Mouse (Mus musculus): ENCODE measurements around the gene Sms. TPM values are rescaled to one million over a fixed set of nuclear protein-coding genes. Genes with fewer than 3 reads are reported as not detected.

Sms gene
- 11.2 and 13.6 TPM in 2 replicates for polyA plus RNA-seq (2012; rRNA removed)

DNA sequence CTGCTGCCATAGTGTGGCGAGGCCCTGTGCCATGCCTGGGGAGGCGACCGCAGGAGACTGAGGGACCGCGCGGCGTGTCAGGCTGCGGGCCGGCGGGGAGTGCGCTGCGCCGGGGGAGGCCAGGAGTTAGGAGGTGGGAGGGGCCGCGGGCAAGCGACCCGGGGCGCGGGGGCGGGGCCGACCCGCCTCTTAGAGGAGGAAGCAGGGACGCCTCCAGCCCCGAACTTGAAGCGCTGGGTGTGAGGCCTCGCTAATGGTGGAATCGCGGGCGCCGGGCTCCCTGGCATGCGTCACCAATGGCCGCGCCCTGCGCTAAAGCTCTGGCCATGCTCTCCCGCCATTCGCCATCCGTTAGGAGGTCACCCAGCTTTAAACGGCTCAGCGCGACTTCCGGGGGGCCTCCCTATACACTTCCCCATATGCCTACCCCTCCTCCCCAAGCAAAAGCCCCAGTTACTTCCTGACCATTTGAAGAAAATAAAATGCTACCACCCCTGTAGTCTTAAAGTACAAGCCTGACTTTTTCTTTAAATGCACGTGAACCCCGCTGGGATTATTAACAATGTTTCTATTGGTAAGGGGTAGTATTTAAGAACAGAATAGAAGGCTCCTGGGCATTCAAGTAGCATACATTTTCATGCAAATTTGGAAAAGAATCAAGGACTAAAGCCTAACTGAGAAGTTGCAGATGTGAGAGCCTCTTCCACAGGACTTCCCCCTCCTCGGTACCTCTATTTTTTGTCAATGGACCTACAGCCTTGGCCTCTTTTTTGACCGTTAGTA lies at the start of gene Sms:
TSS of gene Sms (minus strand) at position 344 of the 783 bp plus-strand sequence.
- no peak for DNase-seq (ENCODE audit: low read depth, low spot score)
- 24% methylated on average over 45 of the region's 45 CpGs for WGBS

GRCm38 (mm10) chrX:157506400-157506799 lies 14.3 kb upstream of the Sms start:
- DNase-seq (ENCODE audit: low read depth, low spot score), result no peak
- WGBS, result 63% methylated on average over 5 of the region's 5 CpGs

- 71% methylated on average over 1 of the region's 1 CpGs for WGBS
- DNase-seq (ENCODE audit: low read depth, low spot score), result no peak
These were observed 12.4 kb upstream of the Sms start for GRCm38 (mm10) chrX:157504506-157504905.

- no peak for DNase-seq (ENCODE audit: low read depth, low spot score)
- WGBS, result 65% methylated on average over 2 of the region's 2 CpGs
These were observed 9.8 kb upstream of the Sms start for GRCm38 (mm10) chrX:157501871-157502270.

- DNase-seq (ENCODE audit: low read depth, low spot score), result no peak
- WGBS, result 75% methylated on average over 8 of the region's 8 CpGs
These were observed 7.9 kb upstream of the Sms start for GRCm38 (mm10) chrX:157500004-157500403.

DNA sequence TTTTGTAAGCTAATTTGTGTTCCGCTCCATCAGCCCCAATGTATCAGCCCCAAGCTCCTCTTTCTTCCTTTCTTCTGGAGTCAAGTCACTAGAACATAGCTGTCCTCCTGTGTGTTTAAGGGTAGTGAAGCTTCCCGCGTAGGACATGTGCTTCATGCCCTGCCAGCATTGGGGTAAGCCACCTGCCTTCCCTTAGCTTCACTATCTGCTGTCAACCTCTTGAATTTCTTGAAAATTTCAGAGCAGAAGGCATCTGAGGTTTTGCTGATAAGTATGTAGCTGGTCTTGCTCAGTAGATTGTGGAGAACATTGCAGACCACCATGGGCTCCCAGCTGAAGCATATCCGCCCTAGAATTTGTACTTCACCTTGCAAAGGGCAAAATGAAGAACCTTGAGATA lies 1.1 kb upstream of the Sms start:
- WGBS, result 92% methylated on average over 4 of the region's 4 CpGs
- no peak for DNase-seq (ENCODE audit: low read depth, low spot score)

DNA sequence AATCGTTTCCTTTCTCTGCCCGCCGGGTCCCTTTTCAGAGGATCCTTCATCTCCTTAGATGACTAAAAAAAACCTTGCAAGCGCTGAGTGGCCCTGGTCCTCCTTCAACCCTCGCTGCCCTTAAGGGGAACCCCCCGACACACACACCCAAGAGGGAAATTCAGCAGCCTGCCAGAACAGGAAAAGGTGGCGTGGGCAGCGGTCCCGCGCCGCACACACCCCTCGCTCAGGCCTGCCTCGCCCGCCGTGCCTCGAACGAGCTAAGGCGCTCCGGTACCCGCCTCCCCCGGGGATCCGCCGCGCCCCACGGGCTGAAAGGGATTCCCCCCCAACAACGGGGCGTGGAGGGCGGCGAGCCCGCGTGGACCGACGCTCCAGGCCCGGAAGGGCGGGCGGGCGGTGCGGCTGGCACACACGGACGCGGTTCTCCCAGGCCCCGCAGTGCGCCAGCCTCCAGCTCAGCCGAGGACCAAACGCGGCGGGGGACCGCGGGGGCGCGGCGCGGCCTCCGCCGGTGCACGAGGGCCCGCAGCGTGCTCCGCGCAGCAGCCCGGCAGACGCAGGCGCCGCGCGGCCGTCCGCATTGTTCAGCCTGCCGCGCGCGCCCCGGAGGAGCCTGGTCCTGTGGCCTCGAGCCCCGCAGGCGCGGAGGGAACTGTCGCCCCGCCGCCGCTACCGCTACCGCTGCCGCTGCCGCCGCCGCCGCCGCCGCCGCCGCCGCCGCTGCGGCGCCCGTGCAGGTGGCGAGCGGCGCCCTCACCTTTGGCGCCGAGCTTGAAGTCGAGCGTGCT lies 747 bp downstream of the Sms start:
- 44% methylated on average over 83 of the region's 104 CpGs for WGBS
- DNase-seq (ENCODE audit: low read depth, low spot score), result no peak

- WGBS, result 18% methylated on average over 12 of the region's 12 CpGs
- DNase-seq (ENCODE audit: low read depth, low spot score), result no peak
These were observed 1.3 kb downstream of the Sms start for GRCm38 (mm10) chrX:157490769-157491144.

GRCm38 (mm10) chrX:157489871-157490721 lies 2.0 kb downstream of the Sms start:
- 32% methylated on average over 9 of the region's 9 CpGs for WGBS
- DNase-seq (ENCODE audit: low read depth, low spot score), result no peak

DNA sequence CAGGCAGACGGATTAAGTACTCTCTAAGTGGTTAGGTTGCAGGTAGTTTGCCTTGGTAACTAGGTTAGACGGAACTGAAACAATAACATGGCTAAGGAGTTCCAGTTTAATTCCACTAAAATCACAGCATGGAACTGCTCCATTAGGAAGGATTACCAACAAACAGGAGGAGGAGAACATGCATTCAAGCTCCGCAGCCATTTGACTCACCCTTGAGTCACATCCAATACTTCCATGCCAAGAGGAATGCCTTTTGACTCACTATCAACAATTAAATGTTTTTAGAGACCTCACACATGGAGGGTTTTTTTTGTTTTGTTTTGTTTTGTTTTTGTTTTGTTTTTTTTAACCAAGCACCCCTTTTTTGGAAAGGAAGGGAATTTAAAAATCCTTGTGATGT lies 3.3 kb downstream of the Sms start:
- DNase-seq (ENCODE audit: low read depth, low spot score), result no peak
- WGBS, result 76% methylated on average over 3 of the region's 3 CpGs

- DNase-seq (ENCODE audit: low read depth, low spot score), result no peak
- WGBS, result 36% methylated on average over 2 of the region's 2 CpGs
These were observed 5.3 kb downstream of the Sms start for GRCm38 (mm10) chrX:157486765-157487164.

- no peak for DNase-seq (ENCODE audit: low read depth, low spot score)
- WGBS, result 74% methylated on average over 2 of the region's 2 CpGs
These were observed 9.2 kb downstream of the Sms start for GRCm38 (mm10) chrX:157482842-157483241.

DNA sequence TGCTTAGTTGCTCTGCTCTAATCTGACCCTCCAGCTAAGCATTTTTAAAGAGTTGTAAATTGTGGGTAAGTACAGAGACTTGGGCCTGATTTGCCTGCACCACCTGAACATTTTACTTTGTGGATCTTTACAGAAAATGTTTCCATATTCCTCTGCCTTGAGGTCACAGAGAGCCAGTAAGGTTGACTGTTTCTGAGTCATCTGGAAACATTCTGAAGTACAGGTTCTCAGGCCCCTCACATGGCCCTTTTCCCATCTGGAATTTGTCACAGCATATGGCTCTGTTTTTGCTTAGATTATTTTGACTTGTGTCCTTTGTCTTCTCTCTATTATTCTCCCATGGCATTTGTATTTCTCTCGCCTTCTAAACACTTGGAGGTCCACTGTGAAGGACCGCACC lies 10.2 kb downstream of the Sms start:
- 93% methylated on average over 2 of the region's 2 CpGs for WGBS
- no peak for DNase-seq (ENCODE audit: low read depth, low spot score)

DNA sequence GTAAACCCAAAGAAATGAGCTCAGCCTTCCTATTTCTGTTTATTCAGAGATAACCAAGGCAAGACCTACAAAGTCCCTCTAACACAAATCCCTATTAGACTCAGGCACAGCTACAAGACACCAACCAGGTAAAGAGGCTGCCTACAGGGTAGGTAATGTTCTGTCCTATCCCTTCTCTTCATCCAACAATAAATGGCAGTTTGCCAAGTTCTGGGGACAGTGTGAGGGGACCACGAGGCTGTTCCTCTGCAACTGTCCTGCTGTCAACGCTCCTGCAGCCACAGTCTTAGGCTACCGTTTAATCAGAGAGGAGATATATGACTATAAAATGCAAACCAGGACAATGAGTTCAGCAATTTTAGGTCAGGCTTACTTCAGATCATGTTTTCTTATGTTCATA lies 14.8 kb downstream of the Sms start:
- no peak for DNase-seq (ENCODE audit: low read depth, low spot score)
- 52% methylated on average over 3 of the region's 3 CpGs for WGBS

GRCm38 (mm10) chrX:157476153-157476810 lies 15.8 kb downstream of the Sms start:
- WGBS, result 75% methylated on average over 4 of the region's 4 CpGs
- no peak for DNase-seq (ENCODE audit: low read depth, low spot score)

- no peak for DNase-seq (ENCODE audit: low read depth, low spot score)
- 89% methylated on average over 8 of the region's 8 CpGs for WGBS
These were observed 20.1 kb downstream of the Sms start for GRCm38 (mm10) chrX:157471711-157472660.

DNA sequence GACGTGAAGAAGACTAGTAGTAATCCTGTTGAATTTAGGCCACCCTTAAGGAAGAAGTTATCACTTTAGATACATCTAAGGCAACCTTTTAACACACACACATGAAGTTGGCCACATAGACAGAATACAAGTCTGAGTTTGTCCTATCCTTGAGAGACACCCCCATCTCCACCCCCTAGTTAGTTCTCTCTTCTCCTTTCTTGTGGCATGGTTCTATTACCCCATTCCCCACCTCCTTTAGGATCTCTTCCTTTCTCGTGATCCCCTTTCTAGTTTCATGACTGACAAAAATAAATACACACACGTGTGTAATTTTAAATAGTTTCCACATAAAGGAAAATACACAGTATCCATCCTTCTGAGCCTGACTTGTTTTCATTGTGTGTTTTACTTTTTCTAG lies 23.3 kb downstream of the Sms start:
- WGBS, result 64% methylated on average over 3 of the region's 3 CpGs
- no peak for DNase-seq (ENCODE audit: low read depth, low spot score)

GRCm38 (mm10) chrX:157468055-157468454 lies 24.0 kb downstream of the Sms start:
- WGBS, result 84% methylated on average over 2 of the region's 2 CpGs
- no peak for DNase-seq (ENCODE audit: low read depth, low spot score)

- 59% methylated on average over 1 of the region's 1 CpGs for WGBS
- DNase-seq (ENCODE audit: low read depth, low spot score), result no peak
These were observed 26.1 kb downstream of the Sms start for GRCm38 (mm10) chrX:157465949-157466348.
